Mouse (Mus musculus) embryonic facial prominence, embryonic 15.5 days (tissue): Measurements from ENCODE around the gene Fstl1. TPM values are rescaled to one million over a fixed set of nuclear protein-coding genes. Genes with fewer than 3 reads are reported as not detected.

Experiments used
- ATAC-seq: fragments of 200-750 bp; cut with Nextera tagmentation; 2 replicates; pipeline ENCODE4 v1.8.0; 2017; ENCODE audit warnings: low read depth, moderate TSS enrichment; ENCODE audit not compliant: insufficient number of reproducible peaks, low FRiP score, low TSS enrichment
- H3K27ac ChIP-seq: fragments of 300-500 bp; sonication (generic); replicated peaks from 2 replicates; pipeline ENCODE4 v1.5.1; 2015; ENCODE audit warnings: mild to moderate bottlenecking, inconsistent platforms
- H3K27me3 ChIP-seq: fragments of 300-500 bp; sonication (generic); 2 replicates; pipeline ENCODE4 v1.6.1; 2015; ENCODE audit warnings: inconsistent platforms
- H3K36me3 ChIP-seq: fragments of 300-500 bp; sonication (generic); 2 replicates; pipeline ENCODE4 v1.6.1; 2015; ENCODE audit warnings: mild to moderate bottlenecking, inconsistent platforms
- H3K4me1 ChIP-seq: fragments of 300-500 bp; sonication (generic); 2 replicates; pipeline ENCODE4 v1.6.1; 2015; ENCODE audit warnings: inconsistent platforms
- H3K4me2 ChIP-seq: fragments of 300-500 bp; sonication (generic); replicated peaks from 2 replicates; pipeline ENCODE4 v1.6.1; 2015; ENCODE audit warnings: mild to moderate bottlenecking, inconsistent platforms
- H3K4me3 ChIP-seq: fragments of 300-500 bp; sonication (generic); replicated peaks from 2 replicates; pipeline ENCODE4 v1.5.1; 2015; ENCODE audit warnings: mild to moderate bottlenecking, inconsistent platforms
- H3K9ac ChIP-seq: fragments of 300-500 bp; sonication (generic); 2 replicates; pipeline ENCODE4 v1.6.1; 2015; ENCODE audit warnings: inconsistent platforms
- H3K9me3 ChIP-seq: fragments of 300-500 bp; sonication (generic); replicated peaks from 2 replicates; pipeline ENCODE4 v1.6.1; 2016; ENCODE audit warnings: inconsistent platforms
- WGBS: fragments of 180-500 bp; shearing (Covaris S2); methylation state at CpG from one replicate; pipeline ENCODE4 v1.1.7; 2015; 5-methylcytosine and 5-hydroxymethylcytosine counted together
- polyA plus RNA-seq: library from polyadenylated mRNA; unstranded; fragments of >200 nt; fragmentation: Nextera tagmentation; extraction: Ambion mirVana; gene quantifications from 2 replicates; pipeline ENCODE4 v1.2.1, GENCODE M21; 2015

The Fstl1 gene
- polyA plus RNA-seq, 1 experiment from 2014 or later: 741 TPM

DNA sequence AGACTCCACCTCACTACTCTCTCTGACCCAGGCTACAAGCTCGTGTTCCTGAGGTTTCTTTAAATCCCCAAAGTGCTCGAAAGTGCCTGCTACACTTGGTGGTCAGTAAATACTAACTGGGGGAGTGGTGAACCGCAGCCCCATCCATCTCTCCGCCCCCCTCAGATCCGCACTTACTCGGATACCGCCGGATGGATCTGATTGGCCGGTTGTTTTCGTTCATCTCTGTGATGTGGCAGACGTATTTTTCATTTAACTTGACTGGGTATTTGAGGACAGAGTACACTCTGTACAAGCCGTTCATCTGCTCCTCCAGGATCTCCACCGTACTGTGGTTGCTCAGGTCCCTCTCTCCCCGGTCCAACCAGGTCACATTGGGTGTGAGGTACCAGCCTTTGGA, 77.4 kb downstream of the Fstl1 start:
- H3K27ac ChIP-seq: no peak overlapping the region
- H3K4me1 ChIP-seq: peaks cover 4% of the 10 kb centered on the region; the same call in 1 of the 2 replicates
- peak; percentile 73; the same call in 1 of the 2 replicates for ATAC-seq
- H3K4me3 ChIP-seq: no peak overlapping the region
- H3K9me3 ChIP-seq: no peaks in the 10 kb centered on the region
- H3K27me3 ChIP-seq: no peaks in the 10 kb centered on the region
- WGBS: 43% methylated on average over 14 of the region's 14 CpGs
- no peaks in the 10 kb centered on the region for H3K36me3 ChIP-seq
- peak overlapping the region; percentile 28 for H3K4me2 ChIP-seq
- no peak overlapping the region for H3K9ac ChIP-seq

GRCm38 (mm10) chr16:37854593-37854992, 77.9 kb downstream of the Fstl1 start:
- Histone ChIP-seq H3K9ac (no peak overlapping the region), H3K36me3 (no peaks in the 10 kb centered on the region), H3K4me3 (no peak overlapping the region), H3K4me2 (0 out of 2 replicates have a peak overlapping the region, but pooled peaks have one; percentile 28), H3K27me3 (no peaks in the 10 kb centered on the region), H3K9me3 (no peaks in the 10 kb centered on the region), H3K4me1 (peaks cover 4% of the 10 kb centered on the region; the same call in 1 of the 2 replicates), H3K27ac (no peak overlapping the region)
- WGBS: 35% methylated on average over 5 of the region's 5 CpGs
- no peak for ATAC-seq

- no peak for ATAC-seq
- H3K4me3 ChIP-seq: no peak overlapping the region
- 65% methylated on average over 8 of the region's 8 CpGs for WGBS
Observed at GRCm38 (mm10) chr16:37855583-37855982, 78.9 kb downstream of the Fstl1 start.

DNA sequence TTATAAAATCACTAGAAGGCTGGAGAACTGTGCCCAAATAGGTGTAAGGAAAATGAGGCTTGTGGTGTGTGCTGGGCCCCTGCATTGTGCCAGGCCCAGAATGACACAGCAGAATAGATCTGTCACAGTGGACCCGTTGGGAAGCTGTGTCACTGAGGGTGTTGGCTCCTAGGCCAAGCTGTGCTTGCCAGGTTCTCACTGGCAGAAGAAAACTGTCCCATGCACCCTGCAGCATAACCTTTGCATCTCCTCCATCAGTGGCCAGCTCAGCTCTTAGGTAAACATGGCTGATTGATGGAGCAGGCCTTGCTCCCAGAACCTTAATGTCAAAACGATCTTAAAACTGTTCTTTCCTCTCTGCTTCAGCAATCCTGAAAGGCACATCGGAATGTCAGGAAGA, 79.7 kb downstream of the Fstl1 start:
- 79% methylated on average over 3 of the region's 3 CpGs for WGBS
- H3K36me3 ChIP-seq: no peaks in the 10 kb centered on the region
- no peaks in the 10 kb centered on the region for H3K27me3 ChIP-seq
- H3K27ac ChIP-seq: no peak overlapping the region
- no peak overlapping the region for H3K4me3 ChIP-seq
- no peak for ATAC-seq
- H3K4me2 ChIP-seq: no peak overlapping the region
- no peak overlapping the region for H3K9ac ChIP-seq
- H3K4me1 ChIP-seq: peaks cover 4% of the 10 kb centered on the region; the same call in 1 of the 2 replicates
- no peaks in the 10 kb centered on the region for H3K9me3 ChIP-seq

More at GRCm38 (mm10) chr16:37855583-37855982, 78.9 kb downstream of the Fstl1 start:
- no peak overlapping the region for H3K9ac ChIP-seq
- no peak overlapping the region for H3K27ac ChIP-seq
- no peaks in the 10 kb centered on the region for H3K9me3 ChIP-seq
- no peak overlapping the region for H3K4me2 ChIP-seq
- peaks cover 4% of the 10 kb centered on the region; the same call in 1 of the 2 replicates for H3K4me1 ChIP-seq
- no peaks in the 10 kb centered on the region for H3K36me3 ChIP-seq
- H3K27me3 ChIP-seq: no peaks in the 10 kb centered on the region

DNA sequence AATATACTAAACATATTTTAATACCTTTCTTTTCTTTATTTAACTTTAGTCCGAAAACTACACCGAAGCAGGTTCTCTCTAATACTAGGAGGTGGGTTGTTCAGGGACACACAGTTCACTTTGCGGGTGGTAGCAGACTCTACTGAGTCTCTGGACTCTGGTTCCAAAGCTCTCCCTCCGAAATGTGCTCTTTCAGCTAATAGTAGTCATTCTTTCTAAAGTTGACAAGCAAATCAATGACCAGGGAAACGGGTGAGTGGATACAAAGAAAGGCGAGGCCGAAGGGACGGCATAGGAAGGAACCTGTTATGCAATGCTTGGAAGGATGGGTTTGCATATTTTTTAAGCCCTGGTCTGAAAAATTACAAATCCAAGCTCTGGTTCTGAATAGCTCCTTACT, 80.8 kb downstream of the Fstl1 start:
- Histone ChIP-seq H3K9me3 (no peaks in the 10 kb centered on the region), H3K4me1 (peaks cover 4% of the 10 kb centered on the region; the same call in 1 of the 2 replicates), H3K4me2 (no peak overlapping the region), H3K9ac (no peak overlapping the region), H3K27me3 (no peaks in the 10 kb centered on the region), H3K36me3 (no peaks in the 10 kb centered on the region), H3K27ac (no peak overlapping the region), H3K4me3 (no peak overlapping the region)
- 81% methylated on average over 8 of the region's 8 CpGs for WGBS
- no peak for ATAC-seq

GRCm38 (mm10) chr16:37860213-37860612, 83.5 kb downstream of the Fstl1 start:
- no peak for ATAC-seq
- Histone ChIP-seq H3K27me3 (no peaks in the 10 kb centered on the region), H3K27ac (no peak overlapping the region), H3K36me3 (no peaks in the 10 kb centered on the region), H3K4me2 (no peak overlapping the region), H3K4me3 (no peak overlapping the region), H3K4me1 (no peaks in the 10 kb centered on the region), H3K9me3 (no peaks in the 10 kb centered on the region), H3K9ac (no peak overlapping the region)
- WGBS: 75% methylated on average over 7 of the region's 7 CpGs

- Histone ChIP-seq H3K4me3 (no peak within 1 kb of the TSS), H3K27me3 (no peaks in the 10 kb centered on the region), H3K4me2 (no peak within 1 kb of the TSS), H3K36me3 (no peaks in the 10 kb centered on the region), H3K9ac (no peak within 1 kb of the TSS), H3K9me3 (no peaks in the 10 kb centered on the region), H3K27ac (no peak within 1 kb of the TSS), H3K4me1 (no peaks in the 10 kb centered on the region)
- 74% methylated on average over 7 of the region's 7 CpGs for WGBS
- ATAC-seq: no peak
Observed at GRCm38 (mm10) chr16:37861029-37861428, 84.4 kb downstream of the Fstl1 start, which contains the start of gene Gm36028. TSS of gene Gm36028 (minus strand) at chr16:37861146.

- no peaks in the 10 kb centered on the region for H3K27me3 ChIP-seq
- H3K9me3 ChIP-seq: no peaks in the 10 kb centered on the region
- H3K36me3 ChIP-seq: no peaks in the 10 kb centered on the region
- H3K27ac ChIP-seq: no peak overlapping the region
- no peak overlapping the region for H3K4me3 ChIP-seq
- H3K9ac ChIP-seq: no peak overlapping the region
- ATAC-seq: no peak
- no peak overlapping the region for H3K4me2 ChIP-seq
- H3K4me1 ChIP-seq: no peaks in the 10 kb centered on the region; the same call in 1 of the 2 replicates
- WGBS: 73% methylated on average over 3 of the region's 3 CpGs
Observed at GRCm38 (mm10) chr16:37863876-37864275, 87.2 kb downstream of the Fstl1 start.

DNA sequence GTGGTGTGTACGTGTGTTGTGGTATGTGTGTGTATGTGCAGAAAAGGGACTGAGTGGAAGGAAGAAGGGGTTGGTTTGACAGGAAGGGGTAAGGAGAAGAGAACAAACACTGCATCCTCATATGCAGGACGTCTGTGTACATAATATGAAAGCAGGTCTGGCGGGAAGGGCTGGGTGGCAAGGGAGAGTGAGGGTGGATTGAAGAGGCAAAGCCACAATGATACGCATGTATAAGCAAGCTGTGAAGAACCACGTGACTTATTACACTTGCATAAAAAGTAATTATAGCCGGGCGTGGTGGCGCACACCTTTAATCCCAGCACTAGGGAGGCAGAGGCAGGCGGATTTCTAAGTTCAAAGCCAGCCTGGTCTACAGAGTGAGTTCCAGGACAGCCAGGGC, 89.2 kb downstream of the Fstl1 start:
- Histone ChIP-seq H3K4me3 (no peak overlapping the region), H3K9ac (no peak overlapping the region), H3K9me3 (no peaks in the 10 kb centered on the region), H3K4me1 (peaks cover 12% of the 10 kb centered on the region), H3K4me2 (no peak overlapping the region), H3K27me3 (no peaks in the 10 kb centered on the region), H3K27ac (no peak overlapping the region), H3K36me3 (no peaks in the 10 kb centered on the region)
- 82% methylated on average over 9 of the region's 9 CpGs for WGBS
- ATAC-seq: no peak

DNA sequence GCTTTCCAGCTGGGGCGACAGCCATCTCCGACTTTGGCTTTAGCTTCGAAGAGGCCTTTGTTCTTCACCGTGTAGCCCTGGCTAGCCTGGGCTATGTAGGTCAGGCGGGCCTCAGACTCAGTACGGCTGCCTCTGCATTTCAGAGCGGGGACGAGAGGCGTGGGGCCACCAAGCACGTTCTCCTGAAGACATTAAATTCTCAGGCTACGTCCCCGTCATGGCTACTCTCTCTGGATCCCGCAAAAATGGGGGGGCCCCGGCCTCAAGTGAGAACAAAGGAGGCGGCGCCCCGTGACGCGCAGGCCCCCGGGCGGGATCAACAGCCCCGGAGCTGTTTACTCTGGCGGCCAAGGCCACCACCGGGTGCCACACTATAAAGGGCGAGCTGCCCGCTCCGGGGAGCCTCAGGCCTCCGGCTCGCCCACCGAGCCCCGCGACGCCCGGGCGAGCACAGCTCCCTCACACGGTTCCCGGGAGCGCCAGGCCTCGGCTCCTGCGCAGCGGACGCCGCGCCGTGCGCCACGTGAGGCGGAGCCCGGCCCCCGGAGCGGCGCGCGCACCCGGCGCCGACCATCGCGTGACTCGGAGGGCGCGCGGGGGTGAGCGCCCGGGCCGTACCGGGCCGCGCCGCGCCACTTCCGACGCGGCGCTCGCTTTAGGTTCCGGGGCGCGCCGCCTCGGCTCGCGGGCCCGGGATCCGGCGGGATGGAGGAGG, 91.3 kb downstream of the Fstl1 start, which contains the start of gene Lrrc58:
Gene Lrrc58, plus strand, starts transcription at position 599 of the 715 bp plus-strand sequence.
- H3K27ac ChIP-seq: peak within 1 kb of the TSS; percentile 99
- ATAC-seq: peak; percentile 95
- H3K9ac ChIP-seq: peak within 1 kb of the TSS; percentile 89
- peak within 1 kb of the TSS; percentile 77 for H3K4me2 ChIP-seq
- H3K36me3 ChIP-seq: no peaks in the 10 kb centered on the region
- H3K9me3 ChIP-seq: no peaks in the 10 kb centered on the region
- peaks cover 19% of the 10 kb centered on the region for H3K4me1 ChIP-seq
- WGBS: under 1% methylated on average over 86 of the region's 86 CpGs
- H3K4me3 ChIP-seq: peak within 1 kb of the TSS; percentile 98
- H3K27me3 ChIP-seq: no peaks in the 10 kb centered on the region

- H3K9ac ChIP-seq: peak overlapping the region; percentile 89
- WGBS: under 1% methylated on average over 69 of the region's 87 CpGs
- H3K36me3 ChIP-seq: no peaks in the 10 kb centered on the region
- peak overlapping the region; percentile 98 for H3K4me3 ChIP-seq
- ATAC-seq: peak; percentile 80
- H3K27me3 ChIP-seq: no peaks in the 10 kb centered on the region
- H3K4me2 ChIP-seq: peak overlapping the region; percentile 77
- H3K27ac ChIP-seq: peak overlapping the region; percentile 99
- H3K4me1 ChIP-seq: peaks cover 19% of the 10 kb centered on the region
- no peaks in the 10 kb centered on the region for H3K9me3 ChIP-seq
Observed at GRCm38 (mm10) chr16:37868506-37869469, 92.1 kb downstream of the Fstl1 start.
